Mouse (Mus musculus) testis, adult 2 months (tissue): ENCODE results near the gene Prnd. TPM values are rescaled to one million over a fixed set of nuclear protein-coding genes. Genes with fewer than 3 reads are reported as not detected.
A peak's percentile ranks its signal among the peaks of the same experiment; 100 is the strongest.

Experiments
- H3K27ac ChIP-seq: fragments of 200-500 bp; 2 replicates; pipeline ENCODE4 v1.5.1; 2012; ENCODE audit warnings: low read depth, low read length; ENCODE audit not compliant: control insufficient read depth, insufficient read depth
- H3K27me3 ChIP-seq: fragments of 200-500 bp; 2 replicates; pipeline ENCODE4 v1.6.1; 2012; ENCODE audit warnings: mild to moderate bottlenecking, low read length, moderate library complexity; ENCODE audit not compliant: control insufficient read depth, insufficient read depth
- H3K36me3 ChIP-seq: fragments of 200-500 bp; 2 replicates; pipeline ENCODE4 v1.6.1; 2012; ENCODE audit warnings: mild to moderate bottlenecking, low read length; ENCODE audit not compliant: control insufficient read depth, insufficient read depth
- H3K4me1 ChIP-seq: fragments of 200-500 bp; 2 replicates; pipeline ENCODE4 v1.6.1; 2012; ENCODE audit warnings: low read length; ENCODE audit not compliant: control insufficient read depth, insufficient read depth
- H3K4me3 ChIP-seq: fragments of 200-500 bp; 2 replicates; pipeline ENCODE4 v1.5.1; 2012; ENCODE audit warnings: low read depth, mild to moderate bottlenecking, low read length, moderate library complexity, mixed read lengths; ENCODE audit not compliant: control insufficient read depth
- CTCF ChIP-seq: fragments of 200-500 bp; IDR thresholded peaks from 2 replicates; pipeline ENCODE4 v1.5.1; 2012; ENCODE audit warnings: low read depth, mild to moderate bottlenecking, inconsistent platforms, low read length, moderate library complexity; ENCODE audit not compliant: control insufficient read depth, insufficient read depth, insufficient replicate concordance
- POLR2A ChIP-seq: fragments of 200-500 bp; IDR thresholded peaks from 2 replicates; pipeline ENCODE4 v1.6.1; 2012; ENCODE audit warnings: low read depth, mild to moderate bottlenecking, inconsistent platforms, low read length, moderate library complexity; ENCODE audit not compliant: control insufficient read depth
- polyA plus RNA-seq: library from polyadenylated mRNA; depleted of rRNA; stranded (reverse); fragments of >200 nt; gene quantifications from 2 replicates; pipeline ENCODE4 v1.2.3, GENCODE M21; 2012

Gene Prnd
- polyA plus RNA-seq, 1 experiment = 107 TPM

GRCm38 (mm10) chr2:131952456-131952855 lies 1.8 kb downstream of the Prnd start:
- Histone ChIP-seq H3K4me3 (no peak overlapping the region), H3K27me3 (no peaks in the 10 kb centered on the region), H3K36me3 (no peaks in the 10 kb centered on the region), H3K4me1 (peaks cover 15% of the 10 kb centered on the region), H3K27ac (no peak overlapping the region)
- TF ChIP-seq POLR2A (no peak), CTCF (no peak)

- no peaks in the 10 kb centered on the region for H3K27me3 ChIP-seq
- no peak overlapping the region; the same call in none of the 2 replicates for H3K4me3 ChIP-seq
- peaks cover 15% of the 10 kb centered on the region for H3K4me1 ChIP-seq
- TF ChIP-seq CTCF (no peak), POLR2A (no peak)
- peak overlapping the region; percentile 2; the same call in 1 of the 2 replicates for H3K27ac ChIP-seq
- H3K36me3 ChIP-seq = no peaks in the 10 kb centered on the region
Measured at GRCm38 (mm10) chr2:131952961-131953538, 2.4 kb downstream of the Prnd start.

- H3K27ac ChIP-seq = no peak overlapping the region
- H3K4me1 ChIP-seq = peaks cover 15% of the 10 kb centered on the region
- no peak for TF ChIP-seq POLR2A
- TF ChIP-seq CTCF = no peak
- H3K36me3 ChIP-seq = no peaks in the 10 kb centered on the region
- no peaks in the 10 kb centered on the region for H3K27me3 ChIP-seq
- no peak overlapping the region for H3K4me3 ChIP-seq
Measured at GRCm38 (mm10) chr2:131953711-131954110, 3.0 kb downstream of the Prnd start.

GRCm38 (mm10) chr2:131954835-131955234 lies 4.2 kb downstream of the Prnd start:
- H3K4me3 ChIP-seq = no peak overlapping the region; the same call in 1 of the 2 replicates
- peaks cover 15% of the 10 kb centered on the region for H3K4me1 ChIP-seq
- TF ChIP-seq POLR2A (no peak), CTCF (no peak)
- peak overlapping the region; percentile 21 for H3K27ac ChIP-seq
- no peaks in the 10 kb centered on the region for H3K27me3 ChIP-seq
- no peaks in the 10 kb centered on the region for H3K36me3 ChIP-seq

- H3K4me1 ChIP-seq = peaks cover 12% of the 10 kb centered on the region
- no peak for TF ChIP-seq CTCF
- TF ChIP-seq POLR2A = no peak
- no peaks in the 10 kb centered on the region for H3K36me3 ChIP-seq
- H3K27me3 ChIP-seq = no peaks in the 10 kb centered on the region
- H3K27ac ChIP-seq = peak overlapping the region; percentile 56; the same call in 1 of the 2 replicates
- peak overlapping the region; percentile 26; the same call in 1 of the 2 replicates for H3K4me3 ChIP-seq
Measured at GRCm38 (mm10) chr2:131955264-131955663, 4.6 kb downstream of the Prnd start.

- TF ChIP-seq CTCF (no peak), POLR2A (no peak)
- no peaks in the 10 kb centered on the region for H3K36me3 ChIP-seq
- no peaks in the 10 kb centered on the region for H3K27me3 ChIP-seq
Measured at GRCm38 (mm10) chr2:131956336-131957256, 5.9 kb downstream of the Prnd start.

GRCm38 (mm10) chr2:131957731-131958222 lies 7.1 kb downstream of the Prnd start:
- no peaks in the 10 kb centered on the region for H3K27me3 ChIP-seq
- peaks cover 8% of the 10 kb centered on the region for H3K4me1 ChIP-seq
- H3K4me3 ChIP-seq = no peak overlapping the region
- no peaks in the 10 kb centered on the region for H3K36me3 ChIP-seq
- no peak overlapping the region for H3K27ac ChIP-seq
- no peak for TF ChIP-seq POLR2A
- no peak for TF ChIP-seq CTCF

More at GRCm38 (mm10) chr2:131956336-131957256, 5.9 kb downstream of the Prnd start:
- Histone ChIP-seq H3K4me1 (peaks cover 8% of the 10 kb centered on the region), H3K27ac (no peak overlapping the region), H3K4me3 (no peak overlapping the region)
